Mouse (Mus musculus) intestine, embryonic 15.5 days (tissue): ENCODE results near the gene Stim2. TPM values are rescaled to one million over a fixed set of nuclear protein-coding genes. Genes with fewer than 3 reads are reported as not detected.

ENCODE experiments used
- ATAC-seq: fragments of 200-750 bp; cut with Nextera tagmentation; 2 replicates; pipeline ENCODE4 v1.8.0; 2017; ENCODE audit warnings: moderate TSS enrichment, moderate library complexity
- H3K27ac ChIP-seq: fragments of 300-500 bp; sonication (generic); 2 replicates; pipeline ENCODE4 v1.5.1; 2015; ENCODE audit warnings: mild to moderate bottlenecking, inconsistent platforms
- H3K27me3 ChIP-seq: fragments of 300-500 bp; sonication (generic); replicated peaks from 2 replicates; pipeline ENCODE4 v1.6.1; 2015; ENCODE audit warnings: inconsistent platforms
- H3K36me3 ChIP-seq: fragments of 300-500 bp; sonication (generic); 2 replicates; pipeline ENCODE4 v1.6.1; 2015; ENCODE audit warnings: inconsistent platforms
- H3K4me1 ChIP-seq: fragments of 300-500 bp; sonication (generic); replicated peaks from 2 replicates; pipeline ENCODE4 v1.6.1; 2015; ENCODE audit warnings: inconsistent platforms
- H3K4me2 ChIP-seq: fragments of 300-500 bp; sonication (generic); replicated peaks from 2 replicates; pipeline ENCODE4 v1.6.1; 2015; ENCODE audit warnings: mild to moderate bottlenecking, inconsistent platforms
- H3K4me3 ChIP-seq: fragments of 300-500 bp; sonication (generic); replicated peaks from 2 replicates; pipeline ENCODE4 v1.5.1; 2015; ENCODE audit warnings: inconsistent platforms
- H3K9ac ChIP-seq: fragments of 300-500 bp; sonication (generic); 2 replicates; pipeline ENCODE4 v1.6.1; 2015; ENCODE audit warnings: inconsistent platforms
- H3K9me3 ChIP-seq: fragments of 300-500 bp; sonication (generic); 2 replicates; pipeline ENCODE4 v1.6.1; 2016; ENCODE audit warnings: inconsistent platforms
- WGBS: fragments of 180-500 bp; shearing (Covaris S2); methylation state at CpG from one replicate; pipeline ENCODE4 v1.1.7; 2015; 5-methylcytosine and 5-hydroxymethylcytosine counted together
- polyA plus RNA-seq: library from polyadenylated mRNA; unstranded; fragments of >200 nt; fragmentation: Nextera tagmentation; extraction: Ambion mirVana; gene quantifications from 2 replicates; pipeline ENCODE4 v1.2.1, GENCODE M21; 2015

Gene Stim2
- 16.1 and 17.8 TPM in 2 replicates for polyA plus RNA-seq

- H3K4me2 ChIP-seq = peak within 1 kb of the TSS; percentile 83
- peak; percentile 96 for ATAC-seq
- H3K27ac ChIP-seq = peak within 1 kb of the TSS; percentile 89
- no peaks in the 10 kb centered on the region for H3K9me3 ChIP-seq
- H3K36me3 ChIP-seq = no peaks in the 10 kb centered on the region
- H3K4me3 ChIP-seq = peak within 1 kb of the TSS; percentile 99
- H3K9ac ChIP-seq = peak within 1 kb of the TSS; percentile 79
- H3K4me1 ChIP-seq = peaks cover 3% of the 10 kb centered on the region; the same call in 1 of the 2 replicates
- H3K27me3 ChIP-seq = no peaks in the 10 kb centered on the region
- WGBS = under 1% methylated on average over 61 of the region's 71 CpGs
Measured at GRCm38 (mm10) chr5:53998146-53998742, at the start of gene Stim2. TSS of gene Stim2 (plus strand) at chr5:53998499.

GRCm38 (mm10) chr5:53948606-53949266, 49.6 kb upstream of the Stim2 start:
- ATAC-seq = no peak
- no peak overlapping the region for H3K4me3 ChIP-seq

GRCm38 (mm10) chr5:53950189-53950588, 48.1 kb upstream of the Stim2 start:
- Histone ChIP-seq H3K4me2 (no peak overlapping the region), H3K9ac (no peak overlapping the region), H3K36me3 (no peaks in the 10 kb centered on the region), H3K27ac (peak overlapping the region; percentile 1; the same call in 1 of the 2 replicates), H3K9me3 (no peaks in the 10 kb centered on the region), H3K4me1 (peaks cover 18% of the 10 kb centered on the region; the same call in 1 of the 2 replicates), H3K27me3 (no peaks in the 10 kb centered on the region), H3K4me3 (no peak overlapping the region)
- WGBS = 34% methylated on average over 7 of the region's 7 CpGs
- ATAC-seq = no peak

More at GRCm38 (mm10) chr5:53948606-53949266, 49.6 kb upstream of the Stim2 start:
- no peaks in the 10 kb centered on the region for H3K9me3 ChIP-seq
- H3K9ac ChIP-seq = no peak overlapping the region
- no peaks in the 10 kb centered on the region for H3K36me3 ChIP-seq
- H3K4me2 ChIP-seq = no peak overlapping the region
- no peaks in the 10 kb centered on the region for H3K27me3 ChIP-seq
- H3K4me1 ChIP-seq = peaks cover 18% of the 10 kb centered on the region; the same call in 1 of the 2 replicates
- H3K27ac ChIP-seq = no peak overlapping the region
- 75% methylated on average over 8 of the region's 8 CpGs for WGBS

GRCm38 (mm10) chr5:53953216-53953615, 45.1 kb upstream of the Stim2 start:
- Histone ChIP-seq H3K4me3 (no peak overlapping the region), H3K27ac (no peak overlapping the region), H3K9ac (no peak overlapping the region), H3K4me1 (0 out of 2 replicates have a peak, but pooled peaks cover 9% of the 10 kb centered on the region), H3K9me3 (no peaks in the 10 kb centered on the region), H3K36me3 (no peaks in the 10 kb centered on the region), H3K4me2 (no peak overlapping the region), H3K27me3 (no peaks in the 10 kb centered on the region)
- ATAC-seq = no peak

GRCm38 (mm10) chr5:53953797-53954196, 44.5 kb upstream of the Stim2 start:
- Histone ChIP-seq H3K27ac (no peak overlapping the region), H3K27me3 (no peaks in the 10 kb centered on the region), H3K4me2 (no peak overlapping the region), H3K9me3 (no peaks in the 10 kb centered on the region), H3K36me3 (no peaks in the 10 kb centered on the region), H3K4me3 (no peak overlapping the region), H3K9ac (no peak overlapping the region), H3K4me1 (0 out of 2 replicates have a peak, but pooled peaks cover 4% of the 10 kb centered on the region)
- ATAC-seq = 0 out of 2 replicates have a peak, but pooled peaks have one; percentile 27
- WGBS = 79% methylated on average over 2 of the region's 2 CpGs

GRCm38 (mm10) chr5:53955966-53956365, 42.3 kb upstream of the Stim2 start:
- no peaks in the 10 kb centered on the region for H3K27me3 ChIP-seq
- no peak overlapping the region for H3K9ac ChIP-seq
- H3K9me3 ChIP-seq = no peaks in the 10 kb centered on the region
- ATAC-seq = no peak
- H3K27ac ChIP-seq = no peak overlapping the region
- WGBS = 77% methylated on average over 2 of the region's 2 CpGs
- no peaks in the 10 kb centered on the region for H3K4me1 ChIP-seq
- no peaks in the 10 kb centered on the region for H3K36me3 ChIP-seq
- H3K4me3 ChIP-seq = no peak overlapping the region
- H3K4me2 ChIP-seq = no peak overlapping the region

- H3K9ac ChIP-seq = no peak overlapping the region
- H3K9me3 ChIP-seq = no peaks in the 10 kb centered on the region
- peaks cover 3% of the 10 kb centered on the region; the same call in 1 of the 2 replicates for H3K4me1 ChIP-seq
- H3K4me3 ChIP-seq = no peak overlapping the region
- no peak for ATAC-seq
- no peaks in the 10 kb centered on the region for H3K36me3 ChIP-seq
- WGBS = 88% methylated on average over 19 of the region's 19 CpGs
- H3K4me2 ChIP-seq = no peak overlapping the region
- no peaks in the 10 kb centered on the region for H3K27me3 ChIP-seq
- no peak overlapping the region for H3K27ac ChIP-seq
Measured at GRCm38 (mm10) chr5:53956396-53957314, 41.6 kb upstream of the Stim2 start.

- Histone ChIP-seq H3K9ac (no peak overlapping the region), H3K4me1 (peaks cover 8% of the 10 kb centered on the region; the same call in 1 of the 2 replicates), H3K36me3 (no peaks in the 10 kb centered on the region), H3K27me3 (no peaks in the 10 kb centered on the region), H3K4me2 (no peak overlapping the region), H3K27ac (no peak overlapping the region), H3K9me3 (no peaks in the 10 kb centered on the region), H3K4me3 (no peak overlapping the region)
- no peak for ATAC-seq
- 38% methylated on average over 6 of the region's 6 CpGs for WGBS
Measured at GRCm38 (mm10) chr5:53957348-53957747, 41.0 kb upstream of the Stim2 start.

GRCm38 (mm10) chr5:53961229-53961628, 37.1 kb upstream of the Stim2 start:
- peak; percentile 61 for ATAC-seq
- no peak overlapping the region for H3K4me3 ChIP-seq
- peaks cover 8% of the 10 kb centered on the region; the same call in 1 of the 2 replicates for H3K4me1 ChIP-seq
- no peaks in the 10 kb centered on the region for H3K27me3 ChIP-seq
- H3K36me3 ChIP-seq = no peaks in the 10 kb centered on the region
- H3K4me2 ChIP-seq = 0 out of 2 replicates have a peak overlapping the region, but pooled peaks have one; percentile 3
- H3K9ac ChIP-seq = no peak overlapping the region
- WGBS = 25% methylated on average over 5 of the region's 5 CpGs
- no peaks in the 10 kb centered on the region for H3K9me3 ChIP-seq
- H3K27ac ChIP-seq = no peak overlapping the region

GRCm38 (mm10) chr5:53961830-53962515, 36.3 kb upstream of the Stim2 start:
- Histone ChIP-seq H3K9me3 (no peaks in the 10 kb centered on the region), H3K4me3 (no peak overlapping the region), H3K27ac (no peak overlapping the region), H3K27me3 (no peaks in the 10 kb centered on the region), H3K36me3 (no peaks in the 10 kb centered on the region), H3K4me1 (peaks cover 8% of the 10 kb centered on the region; the same call in 1 of the 2 replicates), H3K4me2 (no peak overlapping the region), H3K9ac (no peak overlapping the region)
- peak; percentile 83 for ATAC-seq
- WGBS = 68% methylated on average over 12 of the region's 12 CpGs

- Histone ChIP-seq H3K27ac (no peak overlapping the region), H3K36me3 (no peaks in the 10 kb centered on the region), H3K9me3 (no peaks in the 10 kb centered on the region), H3K4me3 (no peak overlapping the region), H3K4me1 (peaks cover 8% of the 10 kb centered on the region; the same call in 1 of the 2 replicates), H3K4me2 (no peak overlapping the region), H3K9ac (no peak overlapping the region), H3K27me3 (no peaks in the 10 kb centered on the region)
- ATAC-seq = no peak
- WGBS = 68% methylated on average over 5 of the region's 5 CpGs
Measured at GRCm38 (mm10) chr5:53965656-53966055, 32.6 kb upstream of the Stim2 start.
